Mouse (Mus musculus): ENCODE data around the gene Slc16a13. TPM values are rescaled to one million over a fixed set of nuclear protein-coding genes. Genes with fewer than 3 reads are reported as not detected.
"Not testable (repeated sequence)": the region's sequence is repeated elsewhere in the genome, so short reads cannot be mapped to it uniquely, and the experiment has no call there.

Slc16a13 gene
- total RNA-seq, 2 experiments from 2014 or later = 0.10 to 0.88 TPM

DNA sequence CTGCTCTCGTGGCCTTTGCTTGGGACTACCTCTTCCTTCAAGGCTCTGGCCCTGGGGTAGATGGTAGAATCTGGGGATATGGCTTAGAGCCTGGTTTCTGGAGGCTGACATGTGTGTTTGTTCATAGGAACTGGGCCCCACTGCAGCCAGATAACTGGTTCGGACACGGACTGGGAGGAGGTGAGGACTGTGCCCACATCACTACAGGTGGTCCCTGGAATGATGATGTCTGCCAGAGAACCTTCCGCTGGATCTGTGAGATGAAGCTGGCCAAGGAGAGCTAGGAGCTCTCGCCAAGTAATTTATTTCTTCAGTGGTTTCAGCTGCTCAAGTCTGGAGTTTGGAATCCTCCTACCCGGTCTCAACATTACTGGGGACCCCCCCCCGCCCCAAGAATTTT, 50.6 kb downstream of the Slc16a13 start:
- no peak for DNase-seq

DNA sequence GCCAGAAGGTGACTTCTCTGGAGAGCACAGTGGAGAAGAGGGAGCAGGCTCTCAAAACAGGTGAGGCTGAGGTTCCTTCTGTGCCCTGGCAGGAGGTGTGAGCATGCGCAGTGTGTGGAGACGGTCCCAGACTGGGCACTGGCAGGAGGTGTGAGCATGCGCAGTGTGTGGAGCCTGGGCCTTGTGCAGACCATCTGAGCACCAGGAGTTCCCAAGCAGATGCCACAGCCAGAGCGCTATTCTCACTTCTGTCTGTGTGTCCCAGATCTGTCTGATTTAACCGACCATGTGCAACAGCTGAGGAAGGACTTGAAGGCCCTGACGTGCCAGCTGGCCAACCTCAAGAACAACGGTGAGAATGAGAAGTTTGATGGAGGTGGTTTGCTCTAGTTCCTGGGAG, 51.4 kb downstream of the Slc16a13 start:
- not testable (repeated sequence) for DNase-seq

- no peak for DNase-seq
Measured at GRCm38 (mm10) chr11:70168136-70168535, 52.7 kb downstream of the Slc16a13 start.

Small RNA genes within 50 kb of the gene (microRNA-seq; reads per million reads assigned to microRNA genes)
- gene Mir195a (ENCODE audit: borderline replicate concordance in 2 of 2) (2,979 to 4,297 reads per million in 2 experiments), gene Mir497 (ENCODE audit: borderline replicate concordance in 2 of 2) (0 reads per million in 2 experiments), gene Mir497b (ENCODE audit: borderline replicate concordance in 2 of 2) (0 reads per million in 2 experiments)

Other genes with a start within 250 kb of the Slc16a13 start
- 100 to 1,000 TPM; 195 to 205 TPM for gene Ctdnep1, start 239.9 kb downstream of the Slc16a13 start, total RNA-seq (2021)
- gene Elp5, start 238.5 kb downstream of the Slc16a13 start, total RNA-seq (2021) = 10 to 100 TPM; 37.0 to 44.2 TPM
- 100 to 1,000 TPM; 148 to 170 TPM for gene Gabarap, start 229.9 kb downstream of the Slc16a13 start, total RNA-seq (2021)
- 10 to 100 TPM; 15.0 to 16.1 TPM for gene Phf23, start 225.3 kb downstream of the Slc16a13 start, total RNA-seq (2021)
- 1 to 10 TPM; 3.7 to 4.1 TPM for gene Dvl2, start 220.5 kb downstream of the Slc16a13 start, total RNA-seq (2021)
- 100 to 1,000 TPM; 342 to 380 TPM for gene Acadvl, start 205.7 kb downstream of the Slc16a13 start, total RNA-seq (2021)
- gene Dlg4, start 204.1 kb downstream of the Slc16a13 start, total RNA-seq (2021) = 1 to 10 TPM; 5.6 to 6.9 TPM
- gene Asgr1, start 167.0 kb downstream of the Slc16a13 start, total RNA-seq (2021) = not detected
- gene Asgr2, start 128.4 kb downstream of the Slc16a13 start, total RNA-seq (2021) = not detected
- 1 to 10 TPM; 2.5 to 3.6 TPM for gene Mgl2, start 90.7 kb downstream of the Slc16a13 start, total RNA-seq (2021)
- 1 to 10 TPM; 1.3 to 4.3 TPM for gene Clec10a, start 64.9 kb downstream of the Slc16a13 start, total RNA-seq (2021)
- not detected for gene Slc16a11, start 8.3 kb downstream of the Slc16a13 start, total RNA-seq (2021)
- gene Bcl6b, start 8.7 kb upstream of the Slc16a13 start, total RNA-seq (2021) = 1 to 10 TPM; 4.1 to 6.2 TPM
- gene 0610010K14Rik, start 16.9 kb upstream of the Slc16a13 start, total RNA-seq (2021) = 10 to 100 TPM; 26.9 to 36.2 TPM
- gene Gm21988, start 18.8 kb upstream of the Slc16a13 start, total RNA-seq (2021) = 1 to 10 TPM; 2.4 to 3.0 TPM
- 100 to 1,000 TPM in 1 of 2 experiments, 10 to 100 TPM in 1; 96.1 to 126 TPM for gene Rnasek, start 18.8 kb upstream of the Slc16a13 start, total RNA-seq (2021)
- under 1 TPM; 0.67 to 0.80 TPM for gene Alox12, start 34.3 kb upstream of the Slc16a13 start, total RNA-seq (2021)
- gene Alox12e, start 101.6 kb upstream of the Slc16a13 start, total RNA-seq (2021) = not detected
- under 1 TPM in 1 of 2 experiments, not detected in 1; 0.91 TPM for gene Alox15, start 131.0 kb upstream of the Slc16a13 start, total RNA-seq (2021)
- 10 to 100 TPM; 15.5 to 18.5 TPM for gene Pelp1, start 189.0 kb upstream of the Slc16a13 start, total RNA-seq (2021)
- gene Arrb2, start 211.6 kb upstream of the Slc16a13 start, total RNA-seq (2021) = 1 to 10 TPM; 7.5 to 9.0 TPM
- 1 to 10 TPM; 5.6 to 6.2 TPM for gene Med11, start 230.9 kb upstream of the Slc16a13 start, total RNA-seq (2021)
- gene Zmynd15, start 238.4 kb upstream of the Slc16a13 start, total RNA-seq (2021) = under 1 TPM; 0.38 to 0.97 TPM
- 1 to 10 TPM; 1.3 to 2.0 TPM for gene Cxcl16, start 238.9 kb upstream of the Slc16a13 start, total RNA-seq (2021)

Measured in gastrocnemius, postnatal 25 days (tissue).